Mouse (Mus musculus): Measurements from ENCODE around the gene Etfbkmt. TPM values are rescaled to one million over a fixed set of nuclear protein-coding genes. Genes with fewer than 3 reads are reported as not detected.
"Not testable (repeated sequence)": the region's sequence is repeated elsewhere in the genome, so short reads cannot be mapped to it uniquely, and the experiment has no call there.

The Etfbkmt gene
- total RNA-seq, 1 experiment from 2014 or later: 28.6 TPM

- no peak for ATAC-seq (ENCODE audit: extremely low read depth, insufficient number of reproducible peaks, low FRiP score, poor library complexity, severe bottlenecking)
These were observed 34.4 kb downstream of the Etfbkmt start for GRCm38 (mm10) chr6:149173831-149174625.

- ATAC-seq (ENCODE audit: extremely low read depth, insufficient number of reproducible peaks, low FRiP score, poor library complexity, severe bottlenecking): no peak
These were observed 35.4 kb downstream of the Etfbkmt start for GRCm38 (mm10) chr6:149174932-149175570.

- ATAC-seq (ENCODE audit: extremely low read depth, insufficient number of reproducible peaks, low FRiP score, poor library complexity, severe bottlenecking): no peak
These were observed 39.4 kb downstream of the Etfbkmt start for GRCm38 (mm10) chr6:149179064-149179463.

- no peak for ATAC-seq (ENCODE audit: extremely low read depth, insufficient number of reproducible peaks, low FRiP score, poor library complexity, severe bottlenecking)
These were observed 44.4 kb downstream of the Etfbkmt start for GRCm38 (mm10) chr6:149184007-149184406.

GRCm38 (mm10) chr6:149187371-149187770 is 47.7 kb downstream of the Etfbkmt start:
- ATAC-seq (ENCODE audit: extremely low read depth, insufficient number of reproducible peaks, low FRiP score, poor library complexity, severe bottlenecking): no peak

GRCm38 (mm10) chr6:149188041-149188924 is 48.6 kb downstream of the Etfbkmt start, which contains the start of gene Amn1:
Gene Amn1 (minus strand): TSS chr6:149188712.
- peak; percentile 86 for ATAC-seq (ENCODE audit: extremely low read depth, insufficient number of reproducible peaks, low FRiP score, poor library complexity, severe bottlenecking)

GRCm38 (mm10) chr6:149188925-149189257 is 49.2 kb downstream of the Etfbkmt start:
- no peak for ATAC-seq (ENCODE audit: extremely low read depth, insufficient number of reproducible peaks, low FRiP score, poor library complexity, severe bottlenecking)

GRCm38 (mm10) chr6:149189340-149189922 is 49.8 kb downstream of the Etfbkmt start:
- no peak for ATAC-seq (ENCODE audit: extremely low read depth, insufficient number of reproducible peaks, low FRiP score, poor library complexity, severe bottlenecking)

GRCm38 (mm10) chr6:149191951-149192350 is 52.3 kb downstream of the Etfbkmt start:
- ATAC-seq (ENCODE audit: extremely low read depth, insufficient number of reproducible peaks, low FRiP score, poor library complexity, severe bottlenecking): not testable (repeated sequence)

- ATAC-seq (ENCODE audit: extremely low read depth, insufficient number of reproducible peaks, low FRiP score, poor library complexity, severe bottlenecking): peak; percentile 74
These were observed 53.7 kb downstream of the Etfbkmt start for GRCm38 (mm10) chr6:149193276-149193905.

- no peak for ATAC-seq (ENCODE audit: extremely low read depth, insufficient number of reproducible peaks, low FRiP score, poor library complexity, severe bottlenecking)
These were observed 57.5 kb downstream of the Etfbkmt start for GRCm38 (mm10) chr6:149197116-149197515.

GRCm38 (mm10) chr6:149198572-149198971 is 58.9 kb downstream of the Etfbkmt start:
- no peak for ATAC-seq (ENCODE audit: extremely low read depth, insufficient number of reproducible peaks, low FRiP score, poor library complexity, severe bottlenecking)

Other genes with a start within 250 kb of the Etfbkmt start
- 11.4 and 15.0 TPM in 2 replicates for gene Caprin2, start 243.6 kb upstream of the Etfbkmt start, total RNA-seq (2017)
- 44.3 and 45.3 TPM in 2 replicates for gene Sinhcaf, start 193.4 kb upstream of the Etfbkmt start, total RNA-seq (2017)
- 44.6 and 56.2 TPM in 2 replicates for gene Dennd5b, start 38.2 kb upstream of the Etfbkmt start, total RNA-seq (2017)
- gene Gm10203, start 9.7 kb upstream of the Etfbkmt start, total RNA-seq (2017): not detected in 2 replicates
- gene Amn1, start 48.9 kb downstream of the Etfbkmt start, total RNA-seq (2017): 49.2 and 56.8 TPM in 2 replicates
- gene Resf1, start 169.6 kb downstream of the Etfbkmt start, total RNA-seq (2017): 354 and 418 TPM in 2 replicates

All from neutrophil, adult 5-6 weeks (primary cell).